Mouse (Mus musculus) thymus, adult 18-20 months (tissue): ENCODE data around the gene Fmo1.
"Not testable (repeated sequence)": the region's sequence is repeated elsewhere in the genome, so short reads cannot be mapped to it uniquely, and the experiment has no call there.

Experiments used
- DNase-seq, 2 experiments: peaks; one replicate each; pipeline ENCODE4 v3.0.0; 2022; ENCODE audit warnings: mixed read lengths in 2 of 2

Fmo1 gene

DNA sequence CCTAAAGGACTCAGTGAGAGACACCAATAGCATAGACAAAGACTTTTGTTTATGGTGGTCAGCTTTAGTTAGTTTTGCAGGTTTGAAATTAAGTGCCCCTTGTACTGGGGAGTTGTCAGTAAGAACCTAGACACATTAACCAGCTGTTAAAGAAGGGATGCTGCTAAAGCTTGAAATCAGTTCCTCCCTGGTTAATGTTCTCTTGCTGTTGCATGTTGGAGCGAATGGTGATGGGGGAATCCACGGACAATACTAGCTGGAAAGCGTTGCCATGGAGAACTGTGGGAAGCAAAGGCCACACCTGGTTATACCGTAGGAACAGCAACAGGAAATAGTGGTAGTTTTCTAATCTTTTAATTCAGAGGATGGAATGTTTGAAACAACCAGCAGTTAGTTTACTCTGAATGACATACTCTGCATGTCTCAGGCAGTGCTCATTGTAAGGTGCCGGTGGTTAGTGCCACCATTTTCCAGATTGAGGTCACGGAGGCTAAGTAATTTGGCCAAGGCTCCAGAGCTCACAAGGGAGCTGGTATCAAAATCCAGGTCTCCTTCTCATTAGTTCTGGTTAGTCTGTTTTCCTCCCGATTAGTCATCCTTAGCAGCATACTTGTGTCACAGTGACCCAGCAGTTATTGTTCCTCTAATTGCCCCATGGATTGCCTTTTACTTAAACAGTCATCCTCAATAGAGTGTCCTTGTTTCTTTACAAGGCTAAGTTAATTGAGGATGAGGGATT lies 73.9 kb downstream of the Fmo1 start:
- DNase-seq, result no peak

DNA sequence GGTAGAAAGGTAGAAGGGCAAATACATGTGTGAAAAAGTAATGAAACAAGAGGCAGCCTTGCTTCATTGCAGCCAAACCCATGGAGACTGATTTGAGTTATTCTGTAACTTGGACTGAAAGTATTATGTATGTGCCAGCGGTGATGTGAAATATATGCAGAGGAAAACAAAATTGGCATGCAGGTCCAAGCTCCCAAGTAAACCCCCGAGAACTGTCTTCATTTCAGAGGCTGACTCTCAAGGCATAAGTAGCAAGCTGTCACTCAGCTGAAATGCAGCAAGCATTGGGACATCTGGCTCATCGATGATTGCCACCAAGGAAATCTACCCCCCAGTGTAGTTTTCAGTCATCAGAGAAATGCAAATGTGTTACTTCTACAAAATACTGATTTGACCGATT lies 81.2 kb downstream of the Fmo1 start:
- no peak for DNase-seq

DNA sequence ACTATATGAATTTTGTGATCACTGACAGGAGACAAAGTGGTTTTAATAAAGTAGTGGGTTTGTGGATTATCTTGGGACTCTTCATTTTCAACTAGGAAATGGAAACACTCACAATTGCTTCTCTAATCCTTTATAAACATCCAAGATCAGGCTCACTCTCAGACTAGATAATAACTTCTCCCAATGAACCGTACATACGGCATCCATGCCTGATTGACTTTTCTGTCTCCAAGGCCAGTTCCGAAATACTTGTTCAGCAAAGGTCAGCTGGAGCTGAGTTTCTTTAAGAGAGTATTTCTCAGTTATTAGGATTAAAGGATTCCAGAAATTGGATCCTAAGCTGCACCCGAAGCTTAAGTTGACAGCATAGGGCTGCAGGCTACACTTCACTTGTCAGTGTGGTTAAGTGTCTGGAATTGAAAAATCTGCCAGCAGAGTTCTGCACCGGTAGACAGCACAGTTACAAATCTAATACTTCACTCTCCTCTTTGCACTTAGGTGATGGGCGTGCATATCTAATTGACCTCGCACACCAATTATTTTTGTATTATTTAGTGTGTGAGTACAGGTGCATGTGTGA lies 82.7 kb downstream of the Fmo1 start:
- DNase-seq, result no peak

- DNase-seq, result not testable (repeated sequence)
Observed at GRCm38 (mm10) chr1:162781035-162781434, 85.4 kb downstream of the Fmo1 start.
